Mouse (Mus musculus) brown adipose tissue, adult 24 weeks (tissue): ENCODE measurements around the gene Slc51a. TPM values are rescaled to one million over a fixed set of nuclear protein-coding genes. Genes with fewer than 3 reads are reported as not detected.
"Not testable (repeated sequence)": the region's sequence is repeated elsewhere in the genome, so short reads cannot be mapped to it uniquely, and the experiment has no call there.

ENCODE experiments used
- H3K27ac ChIP-seq: fragments of 200-500 bp; replicated peaks from 2 replicates; pipeline ENCODE4 v1.5.1; 2012; ENCODE audit warnings: low read depth, mild to moderate bottlenecking, low read length
- H3K4me1 ChIP-seq: fragments of 200-500 bp; 2 replicates; pipeline ENCODE4 v1.6.1; 2012; ENCODE audit warnings: low read length, mixed read lengths; ENCODE audit not compliant: control insufficient read depth, insufficient read depth, insufficient read length
- H3K4me3 ChIP-seq: fragments of 200-500 bp; 2 replicates; pipeline ENCODE4 v1.5.1; 2012; ENCODE audit warnings: low read depth, mild to moderate bottlenecking, low read length, moderate library complexity; ENCODE audit not compliant: insufficient read depth
- polyA plus RNA-seq: library from polyadenylated mRNA; stranded (reverse); fragments of >200 nt; gene quantifications from 2 replicates; pipeline ENCODE4 v1.2.4, GENCODE M21; 2012; ENCODE audit not compliant: missing spikeins, insufficient read depth, insufficient read length

The Slc51a gene
- polyA plus RNA-seq, 1 experiment: not detected

DNA sequence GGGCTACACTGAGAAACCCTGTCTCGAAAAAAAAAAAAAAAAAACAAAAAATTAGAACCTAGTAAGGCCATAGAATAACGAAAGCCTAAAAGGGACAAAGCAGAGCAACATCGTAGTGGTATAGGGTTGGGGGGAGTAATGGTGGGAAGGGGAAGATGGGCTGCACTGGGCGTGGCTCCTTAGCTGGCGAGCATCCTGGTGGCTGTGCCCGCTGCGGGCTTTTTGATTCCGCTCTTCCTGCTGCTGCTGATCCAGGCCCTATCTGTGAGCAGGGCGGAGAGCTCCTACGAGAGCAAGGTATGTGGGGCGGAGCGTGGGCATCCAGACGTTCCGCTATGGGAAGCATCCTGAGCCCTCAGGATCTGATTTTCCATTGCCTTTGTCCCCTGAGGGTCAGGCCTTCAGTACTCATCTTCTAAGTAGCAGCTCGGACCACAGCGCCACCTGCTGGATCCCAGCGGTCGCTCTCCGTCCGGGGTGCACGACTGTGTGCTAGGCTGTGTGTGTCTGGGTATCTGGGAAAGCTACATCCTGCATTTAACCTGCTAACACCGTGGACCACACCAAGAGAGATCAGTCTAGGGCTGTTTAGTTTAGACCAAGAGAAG is 11.9 kb upstream of the Slc51a start:
- Histone ChIP-seq H3K4me1 (no peaks in the 10 kb centered on the region), H3K4me3 (no peak overlapping the region), H3K27ac (no peak overlapping the region)

DNA sequence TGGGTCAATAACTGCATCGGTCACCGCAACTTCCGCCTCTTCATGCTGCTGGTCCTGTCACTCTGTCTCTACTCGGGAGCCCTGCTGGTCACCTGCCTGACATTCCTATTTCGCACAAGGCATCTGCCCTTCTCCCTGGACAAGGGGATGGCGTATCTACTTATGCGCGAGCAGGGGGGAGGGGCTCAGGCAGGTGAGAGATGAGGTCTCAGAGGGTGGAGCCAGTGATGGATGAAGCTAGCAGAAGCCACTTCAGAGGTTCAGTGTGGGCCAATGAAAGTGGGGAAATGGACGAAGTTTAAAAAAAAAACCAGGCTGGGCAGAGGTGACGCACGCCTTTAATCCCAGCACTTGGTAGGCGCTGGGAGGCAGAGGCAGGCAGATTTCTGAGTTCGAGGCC is 11.3 kb upstream of the Slc51a start:
- Histone ChIP-seq H3K4me1 (no peaks in the 10 kb centered on the region), H3K27ac (no peak overlapping the region), H3K4me3 (no peak overlapping the region)

DNA sequence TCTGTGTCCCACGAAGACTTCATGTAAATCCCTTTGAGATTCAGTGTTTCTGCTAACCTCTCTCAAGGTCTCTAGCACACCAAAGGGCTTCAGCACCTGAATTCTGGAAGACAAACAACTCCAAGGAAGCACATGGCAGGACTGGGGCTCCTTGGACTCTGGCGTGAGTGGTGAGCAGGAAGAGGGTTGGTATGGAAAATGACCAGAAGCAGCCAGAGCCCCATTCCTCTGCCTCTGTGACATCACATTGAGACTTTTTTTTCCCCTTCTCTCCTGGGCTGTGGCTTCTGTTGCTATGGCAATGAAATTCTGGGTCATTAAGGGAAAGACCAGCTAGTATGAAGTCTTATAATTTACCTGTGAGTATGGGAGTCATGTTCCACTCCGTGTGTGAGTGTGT is 8.3 kb upstream of the Slc51a start, which contains the start of gene Zdhhc19:
Zdhhc19 (plus strand) TSS at position 301 of the 400 bp plus-strand sequence.
- H3K27ac ChIP-seq: no peak within 1 kb of the TSS
- no peaks in the 10 kb centered on the region for H3K4me1 ChIP-seq

DNA sequence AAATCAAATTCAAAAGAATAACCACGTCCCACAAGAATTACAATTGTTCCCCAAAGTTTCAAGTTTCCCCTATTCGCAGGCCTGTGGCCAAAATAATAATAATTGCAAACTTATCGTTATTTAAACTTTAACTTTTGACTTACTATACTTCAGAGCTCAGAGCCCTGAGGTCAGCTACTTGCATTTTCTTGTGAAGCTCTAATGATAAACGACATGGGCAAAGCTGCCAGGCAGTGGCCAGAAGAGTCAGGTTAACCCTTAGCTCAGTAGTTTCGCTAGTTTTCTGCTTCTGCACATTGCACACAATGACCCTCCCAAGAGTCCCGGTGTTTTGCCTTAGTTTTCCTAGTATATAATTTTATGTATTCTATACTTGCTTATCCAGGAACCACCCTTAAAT is 6.7 kb upstream of the Slc51a start:
- not testable (repeated sequence) for H3K4me1 ChIP-seq, H3K4me3 ChIP-seq, H3K27ac ChIP-seq

More for the DNA sequence above, 8.3 kb upstream of the Slc51a start, which contains the start of gene Zdhhc19:
- no peak within 1 kb of the TSS for H3K4me3 ChIP-seq

DNA sequence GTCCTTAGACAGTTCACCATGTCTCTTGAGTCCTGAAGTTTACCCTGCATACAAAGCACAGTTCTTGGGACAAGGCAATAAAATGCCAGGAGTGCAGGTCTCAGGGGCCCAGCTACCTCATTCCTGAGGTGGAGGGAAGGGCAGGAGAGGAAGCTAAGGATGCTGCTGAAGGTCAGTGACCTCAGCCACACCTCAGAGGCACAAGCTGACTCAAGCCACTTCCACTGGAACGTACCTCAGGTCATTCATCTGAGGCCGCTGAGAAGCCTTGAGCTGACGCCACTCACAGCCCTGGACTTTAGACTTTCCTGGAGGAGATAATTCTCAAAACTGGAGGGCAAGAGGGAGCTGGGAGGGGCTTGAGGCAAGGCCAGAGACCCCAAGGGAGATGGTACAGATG is 1.3 kb upstream of the Slc51a start:
- H3K27ac ChIP-seq: no peak overlapping the region
- H3K4me3 ChIP-seq: no peak overlapping the region
- no peaks in the 10 kb centered on the region for H3K4me1 ChIP-seq

DNA sequence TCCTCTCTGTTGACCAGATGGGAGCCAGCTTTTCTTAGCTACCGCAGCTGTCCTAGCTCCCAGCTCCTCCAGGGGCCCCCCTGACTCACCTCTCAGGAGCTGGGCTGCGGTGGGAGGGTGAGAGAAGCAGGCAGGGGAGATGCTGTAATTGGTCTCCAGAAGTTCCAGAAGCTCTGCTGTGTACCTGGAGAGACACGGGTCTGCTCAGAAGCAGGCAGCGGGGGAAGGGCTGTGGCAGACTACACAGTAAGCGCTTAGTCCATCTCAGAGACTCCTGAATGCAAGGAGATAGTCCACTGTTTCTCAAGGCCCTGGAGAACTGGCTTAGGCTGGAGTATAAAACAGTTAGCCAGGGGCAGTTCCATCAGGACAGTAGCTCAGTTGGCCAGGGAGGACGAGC is 1.6 kb downstream of the Slc51a start:
- Histone ChIP-seq H3K4me1 (no peaks in the 10 kb centered on the region), H3K27ac (no peak overlapping the region), H3K4me3 (no peak overlapping the region)

DNA sequence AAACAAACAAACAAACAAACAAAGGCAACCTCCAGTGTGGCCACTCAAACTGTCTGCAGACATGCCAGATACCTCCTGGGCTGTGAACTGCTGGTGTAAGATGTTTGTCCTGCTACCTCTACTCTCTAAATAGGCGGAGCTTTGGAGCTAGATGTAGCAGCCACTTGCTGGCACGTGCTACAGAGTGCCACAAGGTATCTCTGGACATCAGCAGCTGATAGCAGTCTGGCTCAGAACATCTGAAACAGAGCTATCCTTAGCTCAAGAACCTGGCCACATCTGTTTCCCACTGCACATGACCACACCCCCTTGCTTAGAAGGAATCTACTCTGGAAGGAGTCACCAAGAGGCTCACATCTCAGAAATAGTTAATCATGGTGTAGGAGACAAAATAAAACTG is 2.5 kb downstream of the Slc51a start:
- no peak overlapping the region for H3K4me3 ChIP-seq
- no peak overlapping the region for H3K27ac ChIP-seq
- H3K4me1 ChIP-seq: no peaks in the 10 kb centered on the region

DNA sequence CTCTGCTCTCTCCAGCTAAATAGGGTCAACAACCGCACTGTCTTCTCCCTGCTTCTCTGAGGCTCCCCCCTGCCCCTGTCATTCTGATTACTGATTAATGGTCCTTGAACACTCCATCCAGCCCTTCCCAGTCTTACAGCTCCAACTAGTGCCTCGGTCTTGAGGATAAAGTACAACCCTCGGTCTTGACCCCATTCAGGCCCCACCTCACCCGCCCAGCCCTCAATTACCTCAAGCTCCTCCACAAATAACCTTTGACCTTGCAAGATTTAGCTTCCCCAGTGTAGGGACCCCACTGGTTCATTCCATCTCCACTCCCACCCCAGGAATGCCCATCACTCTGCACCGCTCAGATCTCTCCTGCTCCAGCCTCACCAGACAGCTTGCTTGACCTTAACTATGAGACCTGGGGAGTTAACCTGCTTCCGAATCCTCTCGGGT is 3.2 kb downstream of the Slc51a start:
- Histone ChIP-seq H3K4me3 (no peak overlapping the region), H3K4me1 (no peaks in the 10 kb centered on the region), H3K27ac (no peak overlapping the region)

DNA sequence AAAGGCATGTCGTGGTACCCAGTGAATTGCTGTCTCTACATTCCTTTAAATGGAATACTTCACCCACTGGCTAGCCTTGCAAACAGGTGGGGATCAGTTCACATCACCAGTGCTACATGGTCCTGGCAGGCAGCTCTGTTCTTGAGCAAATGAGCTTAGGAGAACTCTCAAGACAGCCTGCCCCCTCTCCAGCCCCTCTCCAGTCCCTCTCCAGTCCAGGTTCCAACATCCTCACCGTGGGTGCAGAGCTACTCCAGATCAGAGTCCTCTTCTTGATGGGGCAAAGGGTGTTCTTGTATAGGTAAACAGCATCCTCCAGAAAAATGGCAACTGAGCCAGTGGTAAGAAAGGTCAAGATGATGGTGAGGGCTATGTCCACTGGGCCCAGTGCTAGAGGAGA is 8.3 kb downstream of the Slc51a start:
- no peak overlapping the region for H3K27ac ChIP-seq
- no peaks in the 10 kb centered on the region for H3K4me1 ChIP-seq
- no peak overlapping the region for H3K4me3 ChIP-seq

DNA sequence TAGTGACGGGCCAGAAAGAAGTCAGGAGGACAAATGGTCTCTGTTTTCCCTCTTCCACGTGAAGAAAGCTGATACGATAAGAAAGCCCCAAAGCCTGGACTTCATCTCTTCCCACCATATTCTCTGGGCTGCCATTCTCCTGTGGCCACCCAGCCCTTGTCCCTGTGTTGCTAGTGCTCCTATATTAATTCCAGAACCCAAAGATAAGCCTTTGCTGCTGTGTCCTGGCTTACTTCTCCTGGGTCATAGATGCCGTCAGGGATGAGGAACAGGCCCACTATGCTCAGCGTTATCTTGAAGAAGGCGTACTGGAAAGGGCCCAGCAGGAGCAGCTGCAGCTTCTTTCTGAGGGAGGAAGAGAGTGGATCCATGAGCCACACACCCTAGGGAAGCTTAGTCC is 10.4 kb downstream of the Slc51a start:
- no peaks in the 10 kb centered on the region for H3K4me1 ChIP-seq

DNA sequence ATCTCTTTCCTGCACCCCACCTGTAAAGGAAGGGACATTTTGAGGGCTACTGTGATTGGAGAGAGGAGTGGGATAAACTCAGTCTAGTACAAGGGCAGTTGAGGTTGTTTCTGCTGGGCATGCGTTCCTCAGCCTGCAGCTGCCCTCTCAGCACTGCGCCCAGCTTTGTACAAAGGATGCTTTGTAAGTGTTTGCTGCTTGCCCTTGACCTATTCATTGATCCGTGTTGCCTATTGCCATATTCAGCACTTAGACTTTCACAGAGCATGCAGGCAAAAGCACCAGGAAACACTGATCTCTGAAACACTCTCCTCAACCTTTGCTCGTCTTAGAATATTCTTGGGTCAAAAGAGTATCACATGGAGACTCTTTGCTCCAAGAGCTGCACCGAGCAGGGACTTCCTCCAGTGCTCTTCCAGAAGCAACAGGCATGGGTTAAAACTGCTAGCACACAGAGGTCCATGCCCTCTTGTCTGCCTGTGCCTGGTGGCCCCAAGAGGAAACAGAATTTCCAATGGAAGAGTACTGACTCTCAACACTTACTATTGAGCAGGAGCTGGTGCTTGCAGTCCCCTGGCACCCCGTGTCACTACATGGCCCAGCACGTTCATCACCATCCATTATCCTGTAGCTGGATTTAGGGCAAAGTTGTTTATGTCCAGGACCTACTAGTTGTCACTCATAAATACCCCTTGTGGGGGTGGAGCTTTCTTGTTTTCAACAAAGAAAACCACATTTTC is 15.2 kb downstream of the Slc51a start:
- Histone ChIP-seq H3K27ac (no peak overlapping the region), H3K4me3 (no peak overlapping the region)

More for the DNA sequence above, 10.4 kb downstream of the Slc51a start:
- Histone ChIP-seq H3K4me3 (no peak overlapping the region), H3K27ac (no peak overlapping the region)

DNA sequence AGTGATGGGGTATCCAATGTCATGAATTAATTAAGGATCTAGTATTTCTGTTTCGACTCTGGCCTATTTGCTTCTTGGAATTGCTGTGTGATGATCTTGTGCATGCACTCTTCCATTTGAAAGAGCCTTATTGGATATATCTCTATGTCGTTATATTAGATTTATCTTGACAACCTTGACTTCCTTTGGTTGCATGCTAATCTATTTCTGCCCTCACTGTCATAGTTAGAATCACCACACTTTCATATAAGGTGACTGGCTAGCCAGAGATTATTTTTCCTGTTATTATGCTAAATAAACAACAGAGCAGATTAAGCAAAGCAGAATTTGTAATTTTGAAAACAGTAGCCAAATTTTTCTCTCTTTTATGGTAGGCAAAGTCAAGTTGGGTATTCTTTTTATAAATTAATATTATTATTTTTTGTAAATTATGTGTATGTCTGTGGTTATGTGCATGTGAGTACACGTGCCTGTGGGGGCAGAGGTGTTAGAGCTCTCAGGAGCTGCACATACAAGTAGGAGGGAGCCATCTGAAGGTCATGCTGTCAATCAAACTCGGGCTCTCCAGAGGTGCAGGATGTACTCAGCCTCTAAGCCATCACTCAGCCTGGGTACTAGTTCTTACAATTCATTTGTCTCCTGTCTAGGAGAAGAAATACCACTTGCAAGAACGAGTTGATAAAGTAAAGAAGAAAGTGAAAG is 18.1 kb downstream of the Slc51a start:
- Histone ChIP-seq H3K4me3 (no peak overlapping the region), H3K27ac (no peak overlapping the region), H3K4me1 (no peaks in the 10 kb centered on the region)

More for the DNA sequence above, 15.2 kb downstream of the Slc51a start:
- H3K4me1 ChIP-seq: no peaks in the 10 kb centered on the region

DNA sequence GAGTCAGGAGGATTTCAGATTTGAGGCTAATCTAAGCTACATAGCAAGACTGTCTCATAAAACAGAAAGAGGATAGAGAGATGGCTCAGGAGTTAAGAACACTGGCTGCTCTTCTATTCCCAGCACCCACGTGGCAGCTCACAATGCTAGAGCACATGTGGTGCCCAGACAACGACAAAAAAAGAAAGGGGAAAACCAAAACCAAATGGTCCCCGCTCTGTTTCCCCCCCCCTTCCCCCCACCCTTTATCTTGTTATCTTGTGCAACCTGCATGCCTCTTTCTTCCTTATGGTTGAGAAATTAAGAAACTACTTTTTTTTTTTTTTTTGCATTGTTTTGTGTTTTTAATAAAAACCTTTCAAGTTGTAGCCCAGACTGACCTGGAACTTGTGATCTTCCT is 19.2 kb downstream of the Slc51a start:
- Histone ChIP-seq H3K27ac (no peak overlapping the region), H3K4me1 (no peaks in the 10 kb centered on the region), H3K4me3 (no peak overlapping the region)

DNA sequence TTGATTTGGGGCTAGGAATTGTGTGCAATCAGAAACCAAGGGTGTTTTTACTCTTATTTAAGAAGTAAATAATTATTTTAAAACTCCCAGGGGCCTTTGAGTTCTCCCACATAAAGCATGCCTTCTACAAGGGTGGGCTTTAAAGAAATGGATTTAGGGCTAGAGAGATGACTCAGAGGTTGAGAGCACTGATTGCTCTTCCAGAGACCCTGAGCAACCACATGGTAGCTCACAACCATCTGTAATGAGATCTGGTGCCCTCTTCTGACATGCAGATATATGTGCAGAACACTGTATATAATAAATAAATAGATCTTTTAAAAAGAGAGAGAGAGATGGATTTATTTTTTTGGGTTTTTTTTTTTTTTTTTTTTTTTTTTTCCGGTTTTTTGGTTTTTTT is 22.8 kb downstream of the Slc51a start:
- H3K27ac ChIP-seq: no peak overlapping the region
- H3K4me1 ChIP-seq: no peaks in the 10 kb centered on the region
- no peak overlapping the region for H3K4me3 ChIP-seq

DNA sequence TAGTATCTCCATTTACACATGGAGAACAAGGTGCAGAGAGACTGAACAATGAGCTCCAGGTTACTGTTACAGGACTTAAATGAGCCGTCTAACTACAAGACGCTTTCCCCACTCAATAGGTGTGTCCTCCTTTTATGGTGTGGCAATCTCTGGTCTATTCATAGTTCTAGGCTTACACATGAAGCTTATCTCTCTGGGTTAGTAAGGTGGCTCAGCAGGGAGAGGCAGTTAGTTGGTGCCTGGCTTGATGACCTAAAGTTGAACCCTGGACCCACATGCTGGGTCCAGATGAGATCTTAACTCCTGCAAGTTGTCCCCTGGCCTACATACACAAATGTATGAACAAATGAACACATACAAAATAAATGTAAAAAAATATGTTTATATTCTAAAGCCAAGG is 24.3 kb downstream of the Slc51a start:
- Histone ChIP-seq H3K4me1 (no peaks in the 10 kb centered on the region), H3K27ac (no peak overlapping the region), H3K4me3 (no peak overlapping the region)
